Mouse (Mus musculus): ENCODE results near the gene Srp54a.
A peak's percentile ranks its signal among the peaks of the same experiment; 100 is the strongest.
"Not testable (repeated sequence)": the region's sequence is repeated elsewhere in the genome, so short reads cannot be mapped to it uniquely, and the experiment has no call there.

Gene Srp54a

DNA sequence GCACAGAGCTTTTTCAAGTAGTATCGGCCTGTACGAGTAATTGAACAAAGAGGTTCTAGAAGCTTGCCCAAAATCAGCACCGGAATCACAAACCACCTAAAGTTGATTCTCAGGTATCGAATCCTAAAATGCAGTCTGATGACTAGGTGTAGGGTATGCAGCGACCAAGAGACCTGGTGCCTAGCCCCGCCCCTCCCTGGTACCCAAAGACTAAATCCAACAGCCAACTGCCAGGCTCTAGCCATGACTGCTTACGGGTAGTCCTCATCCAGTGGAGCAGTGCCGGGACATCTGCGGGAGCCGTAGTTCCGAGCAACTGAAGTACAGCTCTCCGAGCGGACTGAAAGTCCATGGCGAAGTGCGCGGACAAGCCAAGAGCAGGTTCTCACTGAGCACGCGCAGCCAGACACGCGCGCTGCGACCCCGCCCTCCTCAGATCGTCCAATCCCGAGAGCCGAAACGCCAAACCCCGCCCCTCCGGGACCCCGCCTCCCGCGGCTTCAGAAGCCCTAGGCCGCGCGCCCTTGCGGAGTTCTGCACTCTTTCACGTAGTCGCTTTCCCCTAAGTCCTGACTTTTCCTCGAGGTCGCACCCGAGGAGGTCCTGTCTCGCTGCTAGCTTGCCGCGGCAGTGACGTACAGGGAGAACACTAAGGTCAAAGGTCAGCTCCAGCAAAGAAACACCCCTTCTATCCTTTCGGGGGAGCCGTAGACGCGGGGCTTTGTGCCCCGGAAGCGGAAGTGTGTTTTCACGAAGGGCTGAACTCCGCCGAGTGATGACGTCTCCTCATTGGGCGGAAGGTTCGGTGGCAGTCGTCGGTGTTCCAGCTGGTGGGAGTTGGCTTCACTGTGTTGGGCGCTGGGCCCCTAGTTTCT, at the start of gene Srp54a, which contains the start of gene 2700097O09Rik:
Srp54a (plus strand) TSS at position 537 of the 875 bp plus-strand sequence.
2700097O09Rik (minus strand) TSS at position 385 of the 875 bp plus-strand sequence.
- DNase-seq (ENCODE audit: low read depth, low spot score), result peak; percentile 98

DNA sequence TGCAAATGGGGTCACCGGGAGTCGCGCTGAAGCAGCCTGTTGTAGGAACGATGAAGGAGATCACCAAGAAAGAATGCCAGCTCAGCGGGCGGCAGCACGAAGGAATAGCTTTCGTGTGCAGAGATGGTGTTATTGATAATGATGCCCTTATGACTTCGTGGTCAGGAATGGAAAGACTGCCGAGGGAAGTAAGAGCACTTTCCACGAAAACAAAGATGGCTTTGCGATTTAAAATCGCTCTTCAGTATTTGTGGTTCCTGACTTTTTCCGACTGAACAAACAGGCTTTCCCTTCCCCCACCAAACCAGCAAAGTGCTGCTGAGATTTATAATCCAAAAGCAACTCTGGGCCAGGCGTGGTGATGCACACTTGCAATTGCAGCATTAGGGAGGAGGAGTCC, 39.1 kb upstream of the Srp54a start:
- DNase-seq (ENCODE audit: low read depth, low spot score), result no peak

- no peak for DNase-seq (ENCODE audit: low read depth, low spot score)
Measured at GRCm38 (mm10) chr12:55049731-55050353, 30.2 kb upstream of the Srp54a start.

DNA sequence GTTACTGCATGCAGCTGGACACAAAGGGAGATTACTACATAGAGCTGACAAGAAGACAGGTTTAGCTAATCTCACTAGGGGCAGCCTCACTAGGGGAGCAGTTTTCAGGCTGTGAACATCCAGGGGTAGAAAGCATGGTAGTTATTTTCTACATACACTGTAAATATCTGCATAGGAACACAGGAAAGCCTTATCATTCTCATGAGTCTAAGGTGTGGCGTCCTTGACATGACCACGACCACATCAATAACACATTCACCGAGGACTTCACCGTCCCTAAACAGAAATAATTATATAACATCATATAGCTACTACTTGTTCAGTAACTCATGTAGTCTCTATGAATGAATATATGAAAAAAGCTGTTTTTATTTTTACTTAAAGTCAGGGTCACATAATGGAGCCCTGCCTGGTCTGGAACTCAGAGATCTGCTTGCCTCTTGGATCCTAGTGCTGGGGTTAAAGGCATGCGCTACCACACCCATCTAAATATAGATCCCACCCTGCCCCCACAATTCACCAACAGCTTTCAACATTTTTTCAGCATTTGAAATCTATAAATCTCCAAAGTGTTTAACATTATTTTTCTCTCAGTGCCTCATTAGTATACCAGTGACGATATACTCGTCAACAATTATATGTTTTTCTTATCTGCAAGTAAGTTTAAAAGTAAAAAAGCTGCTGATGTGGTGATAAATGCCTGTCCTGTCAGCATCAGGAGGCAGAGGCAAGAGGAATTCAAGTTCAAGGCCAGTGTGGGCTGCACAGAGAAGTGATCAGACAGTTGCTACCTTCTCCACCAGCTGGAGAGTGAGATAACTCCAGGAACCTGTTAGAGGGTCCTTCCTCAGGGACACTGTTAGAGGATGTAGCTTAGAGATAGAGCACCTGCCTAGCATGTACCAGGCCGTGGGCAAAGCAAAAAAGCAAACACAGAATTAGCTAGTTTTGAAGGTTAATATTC, 28.6 kb upstream of the Srp54a start:
- no peak for DNase-seq (ENCODE audit: low read depth, low spot score)

DNA sequence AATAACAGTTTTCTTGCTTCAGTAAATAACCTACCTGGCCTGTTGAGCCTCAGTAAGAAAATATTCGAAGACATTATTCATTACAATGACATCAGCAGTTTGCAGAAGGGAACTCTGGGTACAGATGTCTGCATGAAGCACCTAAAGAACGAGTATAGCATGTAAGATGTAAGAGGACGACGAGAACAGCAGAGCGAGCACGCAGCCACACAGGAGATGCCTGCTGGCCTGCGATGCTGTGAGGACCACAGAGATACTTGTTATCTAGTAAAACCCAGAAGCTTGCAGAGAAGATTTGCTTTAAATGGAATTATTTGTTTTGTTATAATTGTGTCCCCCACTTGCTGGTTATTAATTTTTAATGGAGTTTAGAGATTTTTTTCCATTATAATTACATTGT, 26.8 kb upstream of the Srp54a start:
- DNase-seq (ENCODE audit: low read depth, low spot score), result no peak

DNA sequence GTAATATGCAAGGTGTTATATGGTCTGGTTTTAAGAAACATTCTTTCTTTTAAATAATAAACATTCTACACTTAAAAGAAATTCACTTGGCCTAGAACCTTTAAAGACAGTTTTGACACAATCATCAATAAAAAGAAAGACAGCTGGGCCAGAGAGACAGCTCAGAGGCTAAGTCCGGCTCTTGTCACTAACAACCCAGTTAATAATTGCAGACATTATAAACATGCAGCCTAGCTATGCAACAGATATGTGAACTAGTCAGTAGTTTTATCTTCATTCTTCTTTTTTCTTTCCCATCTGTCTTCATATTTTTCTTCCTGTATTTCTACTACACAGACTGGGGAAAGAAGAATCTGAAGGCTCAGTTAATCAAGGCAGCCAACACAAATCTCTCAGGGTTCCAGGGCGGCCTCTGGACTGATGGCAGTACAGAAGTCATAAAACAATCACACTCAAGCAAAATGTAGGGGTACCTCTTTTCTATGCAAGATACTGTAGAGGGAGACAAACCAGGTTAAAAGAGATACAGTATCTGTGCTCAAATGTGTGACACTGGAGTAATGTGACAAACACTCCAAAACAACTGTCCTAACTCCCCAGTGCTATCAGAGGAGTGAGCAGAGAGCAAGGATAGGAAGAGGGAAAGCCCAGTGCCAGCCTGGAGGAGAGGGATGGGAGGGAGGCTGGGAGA, 25.4 kb upstream of the Srp54a start:
- no peak for DNase-seq (ENCODE audit: low read depth, low spot score)

DNA sequence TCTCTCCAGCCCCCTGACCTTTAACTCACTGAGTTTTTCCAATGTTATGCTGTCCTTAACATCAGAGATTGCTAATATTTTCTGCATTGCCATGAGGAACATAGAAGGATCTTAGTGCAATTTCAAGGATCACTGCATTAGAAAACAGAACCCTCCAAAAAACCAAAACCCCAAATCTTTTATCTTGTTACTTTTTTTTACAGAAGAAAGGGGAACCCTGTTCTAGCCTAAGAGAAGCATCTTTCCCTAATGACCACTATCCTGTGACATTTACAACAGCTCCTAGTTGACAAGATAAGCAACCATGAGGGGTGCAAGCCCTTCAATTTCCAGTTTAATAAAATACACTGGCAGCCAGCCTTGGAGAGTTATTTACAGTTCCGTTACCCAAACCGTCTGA, 23.4 kb upstream of the Srp54a start:
- DNase-seq (ENCODE audit: low read depth, low spot score), result no peak

GRCm38 (mm10) chr12:55058865-55059615, 21.0 kb upstream of the Srp54a start:
- DNase-seq (ENCODE audit: low read depth, low spot score), result no peak

DNA sequence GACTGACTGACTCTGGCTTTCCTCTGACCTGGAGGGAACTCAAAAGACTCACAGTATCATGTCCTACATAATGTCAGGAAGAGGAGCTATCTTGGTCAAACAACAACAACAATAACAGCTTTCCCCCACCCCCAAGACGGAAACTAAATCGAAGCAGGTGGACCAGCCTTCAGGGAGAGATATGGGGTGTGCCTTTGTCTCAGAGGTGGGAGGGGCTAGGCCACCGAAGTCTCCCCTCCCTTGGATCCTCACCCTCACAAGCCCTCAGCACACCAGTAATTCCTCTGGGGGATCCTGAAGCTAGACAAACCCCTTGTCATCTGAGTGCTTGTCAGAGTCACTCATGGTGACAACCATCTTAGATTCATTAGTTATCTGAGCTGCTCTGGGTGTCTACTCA, 20.2 kb upstream of the Srp54a start:
- DNase-seq (ENCODE audit: low read depth, low spot score), result no peak

DNA sequence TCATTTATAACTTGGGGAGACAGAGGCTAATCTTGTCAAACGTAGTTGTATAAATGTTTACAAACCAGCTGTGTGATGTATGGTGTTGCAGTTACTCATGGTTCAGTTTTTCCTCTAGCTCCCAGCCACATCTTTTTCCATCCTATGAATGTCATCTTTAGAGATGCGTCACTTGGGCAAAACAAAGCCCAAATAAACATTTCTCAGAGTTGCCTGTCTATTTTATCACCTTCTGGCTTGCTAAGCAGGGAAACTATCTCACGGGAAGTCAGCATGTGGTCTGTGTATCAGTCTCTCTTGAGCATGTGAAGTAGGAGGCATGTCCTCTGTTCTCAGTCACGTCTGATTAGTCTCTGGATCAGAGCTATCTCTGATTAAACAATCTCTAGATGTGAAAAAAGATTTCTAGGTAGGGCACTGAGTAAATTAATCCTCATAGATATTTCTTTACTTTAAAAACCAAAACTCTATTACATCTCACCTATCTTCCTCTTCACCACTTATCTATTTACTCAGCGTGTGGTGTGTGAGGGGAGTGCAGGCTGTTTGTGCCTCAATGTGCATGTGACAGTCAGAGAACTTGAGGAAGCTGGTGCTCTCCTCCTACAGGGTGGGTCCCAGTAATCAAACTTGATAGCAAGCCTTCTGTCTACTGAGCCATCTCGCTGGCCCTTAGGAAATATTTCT, 19.7 kb upstream of the Srp54a start:
- DNase-seq (ENCODE audit: low read depth, low spot score), result no peak

DNA sequence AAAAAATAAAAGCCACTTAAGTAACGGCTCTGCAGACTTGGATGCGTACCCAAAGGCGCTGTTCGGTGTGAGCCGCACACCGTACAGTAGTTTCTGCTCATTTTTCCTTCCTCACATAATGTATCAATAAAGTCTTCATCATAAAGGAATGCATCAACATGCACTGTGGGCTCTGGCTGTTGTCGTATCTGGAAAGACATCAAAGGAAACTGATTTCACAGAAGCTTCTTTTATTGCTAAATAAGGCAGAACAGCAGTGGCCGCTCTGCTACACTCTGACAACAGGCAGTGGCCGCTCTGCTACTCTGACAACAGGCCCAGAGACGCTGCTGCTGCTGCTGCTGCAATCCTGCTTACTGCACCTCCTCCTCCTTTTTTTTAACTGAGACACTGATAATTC, 19.1 kb upstream of the Srp54a start:
- no peak for DNase-seq (ENCODE audit: low read depth, low spot score)

GRCm38 (mm10) chr12:55062141-55062540, 17.9 kb upstream of the Srp54a start:
- no peak for DNase-seq (ENCODE audit: low read depth, low spot score)

DNA sequence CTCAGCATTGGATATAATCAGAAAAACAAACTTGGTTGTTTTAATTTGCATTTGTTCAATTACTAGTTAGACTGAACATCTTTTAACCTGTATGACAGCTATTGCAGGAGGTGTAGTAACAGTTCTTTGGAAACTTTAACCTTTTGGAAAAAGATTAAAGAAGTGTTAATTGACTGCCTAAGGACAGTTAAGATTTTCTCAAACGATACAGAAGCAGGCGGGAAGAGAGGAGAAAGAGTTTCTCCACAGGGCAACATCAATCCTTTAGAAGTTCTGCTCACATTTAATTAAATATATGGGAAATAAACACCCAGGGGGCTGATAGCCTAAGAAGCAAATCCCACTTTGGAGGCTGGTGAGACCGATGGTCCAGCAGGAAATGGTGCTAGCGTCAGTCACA, 7.6 kb upstream of the Srp54a start:
- DNase-seq (ENCODE audit: low read depth, low spot score), result no peak

DNA sequence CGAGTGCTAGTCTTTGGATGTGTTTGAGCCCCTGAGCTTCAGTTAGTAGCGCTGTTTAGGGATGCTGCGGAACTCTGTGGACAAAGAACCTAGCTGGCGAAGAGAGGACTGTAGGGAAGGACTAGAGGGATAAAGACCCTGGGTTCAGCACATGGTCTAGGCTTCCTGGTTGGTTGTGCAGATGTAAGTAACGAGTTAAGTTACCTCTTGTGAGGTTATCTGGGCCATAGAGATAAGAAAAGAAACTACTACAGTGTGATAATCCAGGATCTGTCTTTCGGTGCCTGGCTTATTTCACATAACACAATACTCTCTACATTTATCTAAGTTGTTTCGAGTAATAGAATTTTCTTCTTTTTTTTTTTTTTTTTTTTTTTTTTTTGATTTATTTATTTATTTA, 6.4 kb upstream of the Srp54a start:
- DNase-seq (ENCODE audit: low read depth, low spot score), result no peak

- no peak for DNase-seq (ENCODE audit: low read depth, low spot score)
Measured at GRCm38 (mm10) chr12:55075296-55075695, 4.8 kb upstream of the Srp54a start.

DNA sequence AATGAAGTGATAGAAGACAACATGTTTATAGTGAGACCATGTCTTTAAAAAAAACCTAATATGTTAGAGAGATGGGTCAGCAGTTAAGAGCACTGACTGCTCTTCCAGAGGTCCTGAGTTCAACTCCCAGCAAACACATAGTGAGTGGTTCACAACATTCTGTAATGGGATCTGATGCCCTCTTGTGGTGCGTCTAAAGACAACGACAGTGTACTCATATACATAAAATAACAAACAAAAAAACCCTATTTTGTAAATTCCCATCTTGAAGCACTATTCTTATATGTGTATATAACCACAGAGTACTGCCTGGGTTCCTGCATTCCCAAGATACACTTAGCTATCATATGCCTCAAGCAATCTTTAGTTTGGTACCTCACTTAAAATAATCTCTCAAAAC, 1.4 kb upstream of the Srp54a start:
- DNase-seq (ENCODE audit: low read depth, low spot score), result peak; percentile 11

GRCm38 (mm10) chr12:55080601-55080942, 510 bp downstream of the Srp54a start:
- not testable (repeated sequence) for DNase-seq (ENCODE audit: low read depth, low spot score)

DNA sequence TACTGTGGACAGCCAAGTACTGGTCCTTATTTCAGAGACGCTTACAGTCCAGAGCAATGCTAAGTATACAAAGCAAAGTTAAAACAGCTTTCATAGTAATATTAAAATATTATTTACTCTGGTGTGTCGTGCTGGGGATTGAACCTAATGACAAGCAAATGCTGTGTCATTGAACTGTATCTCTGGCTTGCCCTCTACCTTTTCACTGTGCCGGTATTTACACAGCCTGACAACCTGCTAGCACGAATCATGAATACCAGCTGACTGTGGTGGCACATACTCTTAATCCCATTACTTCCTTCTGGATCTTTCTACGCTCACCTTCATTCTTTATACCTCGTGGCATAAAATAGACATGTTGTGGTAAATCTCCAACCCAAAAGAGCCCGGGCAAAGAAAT, 12.1 kb downstream of the Srp54a start:
- not testable (repeated sequence) for DNase-seq (ENCODE audit: low read depth, low spot score)

GRCm38 (mm10) chr12:55112616-55113015, 32.6 kb downstream of the Srp54a start:
- not testable (repeated sequence) for DNase-seq (ENCODE audit: low read depth, low spot score)

DNA sequence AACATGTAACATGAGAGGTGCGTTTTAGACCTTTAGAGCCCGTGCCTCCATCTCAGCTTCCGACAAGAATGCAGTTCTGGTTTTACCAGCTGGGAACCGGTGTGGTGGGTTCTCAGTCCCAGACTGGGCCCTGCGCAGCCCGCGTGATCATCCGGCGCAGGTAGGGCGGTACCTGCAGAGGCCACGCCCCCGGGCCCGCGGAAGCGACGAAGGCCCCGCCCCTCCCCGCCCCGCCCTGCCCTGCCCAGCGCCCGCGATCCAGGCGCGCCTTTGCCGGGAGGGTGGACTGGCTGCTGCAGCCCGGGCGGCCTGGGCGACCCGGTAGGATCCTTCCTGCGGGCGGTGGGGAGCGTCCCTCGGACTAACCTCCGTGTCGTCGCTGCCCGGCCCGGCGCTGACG, 44.2 kb downstream of the Srp54a start, which contains the start of gene Fam177a:
Fam177a (plus strand) TSS at position 228 of the 400 bp plus-strand sequence.
- not testable (repeated sequence) for DNase-seq (ENCODE audit: low read depth, low spot score)

Data from ZHBTc4 (cell line).